Mouse (Mus musculus) WW6 (cell line): ENCODE measurements around the gene Slc9a5.
A peak's percentile ranks its signal among the peaks of the same experiment; 100 is the strongest.

Experiments
- DNase-seq: peaks from one replicate; pipeline ENCODE4 v3.0.0-alpha.2; 2013; ENCODE audit warnings: low read depth, low spot score

The Slc9a5 gene

DNA sequence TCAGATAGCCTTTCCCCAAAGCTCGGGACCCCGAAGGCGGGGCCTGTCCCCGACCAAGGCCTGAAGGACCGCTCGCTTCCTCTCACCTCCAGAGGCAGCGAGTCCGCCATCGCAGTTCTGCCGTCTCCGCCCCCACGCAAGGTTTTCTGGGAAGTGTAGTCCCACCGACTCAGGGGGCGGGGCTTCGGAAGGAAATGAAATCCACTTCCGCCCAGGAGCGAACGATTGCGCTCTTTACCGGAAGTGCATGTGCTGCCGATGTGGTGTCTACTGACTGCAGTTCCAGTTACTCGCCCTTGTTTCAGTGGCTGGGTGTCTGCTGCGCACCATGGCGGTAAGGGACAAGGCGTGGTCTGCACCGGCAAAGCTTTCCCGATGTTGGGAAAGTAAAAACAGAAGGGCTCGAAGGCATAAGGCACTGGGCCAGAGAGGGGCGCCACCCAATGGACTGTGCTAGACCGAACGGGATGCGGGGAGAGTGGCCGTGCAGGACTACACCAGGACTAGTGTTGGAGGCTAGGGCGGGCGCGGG is 22.4 kb upstream of the Slc9a5 start, which contains the start of the genes Lrrc29 and Tmem208:
Gene Lrrc29 (minus strand): TSS at position 138 of the 532 bp plus-strand sequence.
Gene Tmem208 (plus strand): TSS at position 214 of the 532 bp plus-strand sequence.
- DNase-seq = peak; percentile 97

DNA sequence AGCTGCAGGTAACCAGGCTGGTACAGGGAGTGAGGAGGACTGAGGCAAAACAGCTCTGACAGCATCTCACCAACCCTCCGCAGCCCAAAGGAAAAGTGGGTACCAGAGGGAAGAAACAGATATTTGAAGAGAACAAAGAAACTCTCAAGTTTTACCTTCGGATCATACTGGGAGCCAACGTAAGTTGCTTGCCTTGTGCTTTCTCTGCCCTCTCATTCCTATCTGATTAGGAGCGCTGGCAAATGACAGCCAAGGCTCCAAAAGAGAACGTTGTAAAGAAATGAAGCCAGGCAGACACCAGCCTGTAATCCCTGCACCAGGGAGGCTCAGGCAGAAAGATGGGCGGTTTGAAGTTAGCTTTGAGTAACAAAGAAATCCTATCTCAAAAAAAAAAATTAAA is 21.7 kb upstream of the Slc9a5 start:
- DNase-seq = no peak

DNA sequence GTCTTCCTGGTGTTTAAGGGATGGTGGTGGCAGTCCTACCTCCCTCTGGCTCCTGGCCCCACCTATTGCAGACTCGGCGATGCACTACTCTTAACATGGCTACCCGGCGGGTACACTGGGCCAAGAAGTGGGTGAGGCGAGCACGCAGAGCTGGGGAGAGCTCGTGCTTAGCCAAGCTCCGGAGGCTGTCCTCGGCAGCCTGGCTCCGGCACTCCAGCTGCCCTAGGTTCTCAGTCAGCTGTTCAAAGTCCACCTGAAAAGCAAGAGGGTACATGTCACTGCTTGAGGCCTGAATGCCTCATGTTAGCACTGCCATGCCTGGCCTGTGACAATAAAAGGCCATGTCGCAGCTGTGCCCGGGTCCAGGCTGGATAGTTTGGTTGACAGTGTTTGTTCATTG is 18.3 kb upstream of the Slc9a5 start:
- DNase-seq = no peak

DNA sequence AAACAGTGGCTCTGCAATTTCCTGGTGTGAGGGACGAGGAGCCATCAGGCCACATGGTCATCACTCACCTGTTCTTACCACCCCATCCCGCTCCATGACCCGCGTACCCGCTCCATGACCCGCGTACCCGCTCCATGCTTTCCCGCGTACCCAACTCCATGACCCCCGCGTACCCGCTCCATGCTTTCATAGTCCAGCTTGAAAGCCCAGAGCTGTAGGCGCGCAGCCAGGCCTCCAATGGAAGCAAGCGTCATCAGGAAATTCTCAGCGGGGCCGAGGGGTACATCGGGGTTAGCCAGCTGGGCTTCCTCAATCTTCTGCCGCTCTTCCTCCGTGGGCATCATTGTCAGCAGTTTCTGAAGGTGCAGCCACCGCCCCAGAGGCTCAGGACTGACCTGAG is 17.2 kb upstream of the Slc9a5 start:
- no peak for DNase-seq

DNA sequence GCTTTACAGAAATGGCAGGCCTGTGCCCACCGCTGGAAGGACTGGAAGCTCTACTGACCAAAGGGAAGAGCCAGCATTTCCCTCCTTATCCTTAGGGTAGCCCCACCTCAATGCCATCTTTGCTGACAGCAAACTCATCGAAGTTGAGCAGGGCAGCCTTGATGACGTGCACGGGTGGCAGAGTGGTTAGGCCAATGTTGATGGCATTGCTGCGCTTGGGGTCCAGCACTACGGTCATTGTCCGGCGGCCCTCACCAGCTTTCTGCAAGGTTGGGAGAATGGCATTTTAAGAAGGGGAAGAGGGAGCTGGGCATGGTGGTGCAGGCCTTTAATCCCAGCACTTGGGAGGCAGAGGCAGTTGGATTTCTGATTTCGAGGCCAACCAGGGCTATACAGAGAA is 16.7 kb upstream of the Slc9a5 start:
- DNase-seq = no peak

DNA sequence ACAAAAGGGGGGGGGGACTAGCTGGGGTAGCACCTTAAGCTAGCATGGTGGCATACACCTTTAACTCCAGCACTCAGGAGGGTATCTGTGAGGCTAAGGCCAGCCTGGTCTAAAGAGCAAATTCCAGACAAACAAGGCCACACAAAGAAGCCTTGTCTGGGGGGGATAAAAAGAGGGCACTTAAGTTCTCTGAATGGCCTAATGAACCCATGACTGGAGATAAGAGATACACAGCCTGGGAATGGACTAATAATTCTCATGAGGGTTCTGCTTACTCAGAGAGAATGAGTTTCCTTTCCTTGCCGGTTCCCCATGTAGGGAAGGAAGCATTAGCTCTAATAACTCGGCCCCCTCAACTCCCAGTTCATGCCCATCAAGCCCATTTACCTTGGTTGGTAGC is 16.1 kb upstream of the Slc9a5 start:
- DNase-seq = no peak

DNA sequence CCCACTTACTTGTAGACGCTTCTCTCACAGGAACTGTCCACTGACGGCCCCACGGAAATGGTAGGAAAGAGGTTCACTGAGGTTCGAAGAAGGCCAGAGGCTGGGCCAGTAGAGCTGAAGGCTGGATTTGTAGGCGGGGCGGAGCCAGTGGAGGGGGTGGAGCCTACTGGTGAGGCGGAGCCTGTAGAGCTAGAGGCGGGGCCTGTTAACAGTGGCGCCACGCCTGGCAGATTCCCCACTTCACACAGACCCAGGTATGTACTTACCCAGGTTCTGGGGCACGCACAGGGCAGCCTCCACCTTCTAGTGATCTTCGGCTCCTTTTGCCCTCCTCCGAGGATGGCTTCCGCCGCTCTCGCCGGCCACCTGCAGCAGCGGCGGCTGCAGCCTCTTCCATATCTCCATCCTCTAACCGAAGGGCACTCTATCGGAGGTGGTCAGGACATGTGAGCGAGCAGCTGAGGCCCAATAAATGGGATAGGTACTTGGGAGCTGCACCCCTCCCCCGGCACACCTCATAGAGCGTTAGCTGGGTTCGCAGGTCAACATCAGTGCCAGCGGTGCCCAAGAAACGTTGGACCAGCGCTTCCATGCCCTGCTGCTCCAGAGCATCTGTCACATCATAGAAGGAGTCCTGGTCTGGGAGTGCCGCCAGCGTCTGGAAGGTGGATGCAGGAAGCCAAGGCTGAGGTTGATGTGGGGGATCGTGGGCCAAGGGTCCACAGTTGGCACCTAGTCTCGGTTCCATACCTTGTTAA is 12.1 kb upstream of the Slc9a5 start:
- DNase-seq = peak; percentile 75

DNA sequence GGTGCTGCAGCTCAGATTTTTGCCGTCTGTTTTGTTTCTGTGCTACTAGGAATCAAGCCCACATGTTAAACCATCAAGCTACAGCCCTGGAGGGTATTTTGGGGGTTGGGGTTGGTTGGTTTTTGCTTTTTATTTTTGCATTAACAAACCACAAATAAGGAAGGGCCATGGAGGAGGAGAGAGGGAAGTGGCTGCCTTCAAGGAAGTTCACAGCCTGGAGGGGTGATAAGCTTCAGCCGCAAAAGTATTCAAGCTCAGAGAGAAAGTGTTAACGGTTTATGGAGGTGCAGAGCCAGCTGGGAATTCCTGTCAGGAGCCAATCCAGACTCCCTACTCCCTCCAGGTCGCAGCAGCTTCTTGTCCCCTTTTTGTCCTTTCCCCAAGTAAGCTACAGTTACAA is 9.7 kb upstream of the Slc9a5 start:
- DNase-seq = no peak

DNA sequence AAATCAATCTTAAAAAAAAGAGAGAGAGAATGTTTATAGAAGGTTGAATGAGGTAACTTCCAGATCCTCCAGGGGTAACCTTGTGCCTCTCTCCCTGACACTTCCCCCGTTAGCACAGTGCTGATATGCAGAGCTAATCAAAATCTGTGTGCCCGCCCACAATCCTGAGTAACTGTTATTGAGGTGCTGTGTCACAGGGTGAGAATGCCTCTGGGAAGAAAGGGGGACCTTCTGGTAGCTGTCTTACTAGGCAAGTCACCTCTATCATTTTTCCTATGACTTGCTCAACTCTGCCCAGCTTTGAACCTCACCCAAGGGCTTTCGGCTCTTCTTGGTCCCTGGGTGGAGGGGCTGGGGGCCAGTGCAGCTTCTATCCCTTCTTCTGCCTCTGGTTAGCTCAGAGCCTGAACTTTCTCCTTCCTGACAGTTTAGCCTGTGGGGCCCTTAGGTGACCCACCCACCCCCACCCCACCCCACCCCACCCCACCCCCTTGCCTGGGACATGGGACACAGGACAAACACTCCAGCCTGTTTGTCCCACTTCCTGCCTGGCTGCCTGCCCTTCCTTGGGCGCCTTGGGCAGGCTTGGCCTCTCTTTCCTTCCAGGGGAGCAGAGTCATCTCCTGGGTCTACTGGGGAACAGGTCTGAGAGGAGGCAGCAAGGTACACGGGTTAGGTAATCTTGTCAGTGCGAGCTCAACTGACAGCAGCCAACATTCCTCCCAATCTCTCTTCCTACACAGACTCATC is 8.6 kb upstream of the Slc9a5 start:
- DNase-seq = no peak

DNA sequence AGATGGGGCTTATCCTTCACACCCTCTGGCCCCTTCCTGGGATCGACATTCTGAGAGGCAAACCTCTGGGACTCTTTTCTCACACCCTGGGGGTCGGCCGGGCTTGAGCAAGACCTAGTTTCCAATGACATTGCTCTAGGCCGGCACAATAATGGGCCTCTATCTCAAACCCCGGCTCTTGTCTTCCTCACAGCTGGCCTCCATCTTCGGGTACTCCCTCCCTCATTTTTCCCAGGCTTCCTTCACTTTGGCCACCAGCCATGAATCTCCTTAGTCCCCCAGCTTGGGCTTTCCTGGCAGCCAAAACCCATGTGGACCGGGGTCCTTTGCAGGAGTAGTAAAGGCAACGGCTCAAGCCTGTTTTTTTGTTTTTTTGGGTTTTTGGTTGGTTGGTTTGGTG is 7.2 kb upstream of the Slc9a5 start:
- DNase-seq = no peak

DNA sequence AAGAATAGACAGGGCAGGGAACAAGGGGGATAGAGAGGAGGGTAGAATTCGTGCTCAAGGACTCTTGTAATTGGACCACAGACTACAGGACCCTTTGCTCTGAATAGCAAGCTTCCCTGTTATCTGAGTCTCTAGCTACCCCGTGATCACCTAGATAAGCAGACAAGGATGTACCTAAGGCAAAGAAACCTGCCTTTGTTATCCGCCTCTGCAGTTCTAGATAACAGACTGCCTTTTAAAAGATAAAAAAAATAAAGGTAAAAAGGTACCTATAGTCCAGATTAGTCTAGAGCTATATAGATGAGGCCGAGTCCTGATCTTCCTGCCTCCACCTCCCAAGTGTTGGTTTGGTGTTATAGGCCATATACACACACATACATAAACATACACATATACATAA is 5.9 kb upstream of the Slc9a5 start:
- DNase-seq = no peak

DNA sequence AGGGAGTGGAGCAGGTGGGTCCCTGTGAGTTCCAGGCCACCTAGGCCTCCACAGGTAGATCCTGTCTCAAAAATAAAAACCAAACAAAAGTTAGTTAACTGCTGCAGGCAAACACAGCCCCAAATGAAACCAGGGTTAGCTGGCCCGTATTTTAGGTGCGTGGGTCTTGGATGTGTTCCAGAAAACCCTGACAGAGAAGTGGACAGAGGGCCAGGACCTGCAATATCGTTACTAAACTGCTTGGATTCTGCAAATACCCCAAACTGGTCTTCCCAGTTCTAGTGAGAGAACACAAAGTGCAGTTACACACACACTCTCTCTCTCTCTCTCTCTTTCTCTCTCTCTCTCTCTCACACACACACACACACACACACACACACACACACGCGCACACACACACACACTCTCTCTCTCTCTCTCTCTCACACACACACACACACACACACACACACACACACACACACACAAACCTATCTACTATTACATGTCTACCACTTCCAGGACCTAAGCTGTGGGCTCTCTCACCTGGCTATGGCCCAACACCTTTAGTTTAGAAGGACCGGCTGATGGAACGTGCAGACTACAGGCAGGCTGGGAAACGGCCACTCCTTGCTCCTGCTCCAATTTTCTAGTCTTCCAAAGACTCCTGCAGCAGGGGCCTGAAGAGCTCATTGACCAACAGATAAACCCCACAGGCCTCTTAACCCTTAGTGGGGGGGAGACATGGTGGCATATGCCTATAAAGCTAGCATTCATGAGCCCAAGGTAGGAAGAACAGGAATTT is 4.7 kb upstream of the Slc9a5 start:
- no peak for DNase-seq

DNA sequence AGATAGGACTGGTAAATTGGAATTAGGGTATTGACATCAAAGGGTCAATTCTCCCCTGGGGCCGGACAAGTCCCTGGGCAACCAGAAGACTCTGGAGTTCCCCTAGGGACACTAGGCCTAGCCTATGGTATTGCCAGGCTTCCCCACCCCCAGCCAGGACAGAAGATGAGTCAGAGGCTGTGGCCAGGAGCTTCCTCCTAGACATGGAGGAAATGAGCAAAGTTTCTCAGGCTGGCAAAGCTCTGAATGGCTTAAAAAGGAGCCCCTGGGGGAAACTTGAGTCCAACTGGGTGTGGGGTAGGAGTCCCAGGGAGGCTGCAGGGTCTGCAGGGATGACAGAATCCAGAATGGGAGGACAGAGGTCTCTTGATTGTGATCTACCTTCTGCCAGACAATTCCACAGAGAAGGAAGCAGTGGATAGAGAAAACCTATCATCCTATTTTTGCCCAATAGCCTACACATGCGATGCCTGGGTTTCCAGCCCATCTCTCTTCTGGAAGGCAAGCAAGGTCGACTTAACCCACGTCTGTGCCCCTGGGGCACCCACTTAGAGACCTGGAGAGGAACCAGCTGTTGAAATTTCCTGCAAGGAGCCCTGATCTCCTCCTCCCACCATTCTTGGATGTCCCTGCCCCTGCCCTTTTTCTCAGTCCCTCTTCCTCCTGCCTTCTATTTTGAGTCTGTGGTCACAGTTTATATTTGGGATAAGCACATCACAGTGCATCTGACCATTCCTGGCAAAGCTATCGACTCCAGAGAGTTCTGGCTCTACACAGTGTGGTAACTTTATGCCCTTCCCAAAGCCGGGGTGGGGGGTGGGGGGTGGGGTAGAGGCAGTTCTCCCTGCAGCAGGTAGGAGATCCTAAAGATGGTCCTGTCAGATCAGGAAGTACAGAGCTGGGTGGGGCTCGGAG is 3.3 kb upstream of the Slc9a5 start:
- DNase-seq = no peak

DNA sequence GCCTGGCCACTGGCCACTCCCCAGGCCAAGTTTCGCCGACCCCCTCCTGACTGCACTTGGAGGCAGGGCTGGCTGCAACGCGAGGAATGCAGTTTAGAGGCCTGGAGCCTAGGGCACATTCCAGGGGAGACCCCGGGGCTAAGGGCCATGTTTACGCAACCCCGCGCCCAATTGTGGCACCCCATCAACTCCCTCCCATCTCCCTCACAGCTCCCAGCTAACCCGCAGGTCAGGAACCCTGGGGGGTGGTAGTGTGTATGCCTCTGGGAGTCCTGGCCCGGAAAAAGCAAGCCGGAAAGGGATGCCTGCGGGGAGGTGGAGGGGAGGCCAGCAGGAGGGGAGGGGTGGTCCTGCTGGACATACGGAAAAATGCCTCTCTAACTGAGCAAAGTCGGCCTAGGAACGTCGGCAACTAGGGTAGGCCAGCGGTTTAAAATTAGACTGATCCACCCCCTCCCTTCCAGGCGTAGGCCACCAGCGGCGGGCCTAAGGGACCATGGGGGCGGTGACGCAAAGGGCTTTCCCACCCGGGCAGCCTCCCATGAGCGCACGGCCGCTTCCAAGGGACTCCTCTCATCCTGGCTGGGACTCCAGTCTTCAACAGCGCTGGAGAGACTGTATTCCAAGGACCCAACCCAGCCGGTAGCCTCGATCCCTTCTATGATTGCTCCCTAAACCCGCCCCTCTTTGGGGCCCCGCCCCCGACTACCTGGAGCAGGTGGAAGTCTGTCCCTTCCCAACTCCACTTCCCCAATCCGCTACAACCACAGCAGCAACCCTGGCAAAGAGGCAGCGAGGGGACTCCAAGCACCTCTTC is 1.8 kb upstream of the Slc9a5 start:
- DNase-seq = peak; percentile 56

DNA sequence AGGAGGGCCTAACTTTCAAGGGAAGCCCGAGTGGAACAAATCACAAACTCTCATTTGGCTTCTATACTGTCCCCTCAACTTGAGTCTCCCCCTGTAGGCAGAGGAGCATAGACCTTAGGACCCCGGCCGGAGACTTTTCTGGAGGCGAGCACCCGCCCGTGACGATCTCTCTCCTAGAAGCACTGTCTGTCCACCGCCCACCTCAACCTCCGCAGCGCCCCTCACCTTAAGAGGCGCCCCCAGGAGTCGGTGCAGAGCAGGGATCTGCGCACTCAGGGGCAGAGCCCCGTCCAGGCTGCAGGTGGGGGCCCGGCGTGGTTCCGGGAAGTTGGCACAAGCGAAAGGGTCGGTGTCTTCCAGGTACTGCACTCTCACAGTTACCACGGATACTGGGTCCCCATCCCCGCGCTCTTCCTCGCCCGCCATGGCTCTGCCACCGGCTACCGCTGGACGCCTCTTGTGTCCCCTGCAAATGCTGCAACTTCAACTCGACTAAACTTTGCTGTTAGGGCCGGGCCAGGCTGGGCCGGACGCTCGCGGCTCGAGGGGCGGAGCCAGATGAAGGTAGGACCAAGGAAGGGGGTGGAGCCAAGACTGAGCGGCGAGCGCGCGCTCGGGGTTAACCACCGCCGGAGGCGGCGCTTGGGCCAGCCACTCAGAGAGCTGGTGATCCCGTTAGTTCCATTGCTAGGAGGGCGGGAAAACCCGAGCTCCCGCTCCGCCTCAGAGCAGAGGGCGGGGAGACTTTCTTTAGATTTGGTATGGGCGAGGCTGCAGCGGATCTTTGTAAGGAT is 1.0 kb upstream of the Slc9a5 start, which contains the start of gene Fhod1:
Gene Fhod1 (minus strand): TSS at position 526 of the 794 bp plus-strand sequence.
- peak; percentile 95 for DNase-seq

DNA sequence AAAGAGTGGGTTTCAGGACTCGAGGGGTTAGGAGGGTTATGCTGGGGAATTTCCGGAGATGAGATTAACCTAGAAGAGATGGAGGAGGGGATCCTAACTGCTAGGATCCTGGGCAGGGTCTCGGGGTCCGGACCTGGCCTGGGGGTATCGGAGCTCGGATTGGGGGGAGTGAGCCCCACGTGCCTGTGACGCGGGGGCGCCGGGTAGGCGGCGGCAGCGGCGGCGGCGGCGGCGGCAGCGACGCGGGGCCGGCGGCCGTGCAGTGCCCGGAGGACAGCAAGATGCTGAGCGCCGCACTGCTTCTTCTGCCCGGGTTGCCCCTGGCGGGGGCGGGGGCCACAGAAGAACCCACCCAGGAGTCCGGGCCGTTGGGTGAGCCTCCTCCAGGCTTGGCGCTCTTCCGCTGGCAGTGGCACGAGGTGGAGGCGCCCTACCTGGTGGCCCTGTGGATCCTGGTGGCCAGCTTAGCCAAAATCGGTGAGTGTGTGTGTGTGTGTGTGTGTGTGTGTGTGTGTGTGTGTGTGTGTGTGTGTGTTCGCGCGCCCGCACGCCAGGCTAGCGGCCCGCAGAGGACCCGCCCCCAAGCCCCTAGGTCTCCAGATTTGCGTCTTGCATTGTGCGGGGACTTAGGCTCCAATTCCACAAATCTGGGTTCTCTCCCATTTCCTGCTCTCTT is 591 bp downstream of the Slc9a5 start:
- DNase-seq = no peak

DNA sequence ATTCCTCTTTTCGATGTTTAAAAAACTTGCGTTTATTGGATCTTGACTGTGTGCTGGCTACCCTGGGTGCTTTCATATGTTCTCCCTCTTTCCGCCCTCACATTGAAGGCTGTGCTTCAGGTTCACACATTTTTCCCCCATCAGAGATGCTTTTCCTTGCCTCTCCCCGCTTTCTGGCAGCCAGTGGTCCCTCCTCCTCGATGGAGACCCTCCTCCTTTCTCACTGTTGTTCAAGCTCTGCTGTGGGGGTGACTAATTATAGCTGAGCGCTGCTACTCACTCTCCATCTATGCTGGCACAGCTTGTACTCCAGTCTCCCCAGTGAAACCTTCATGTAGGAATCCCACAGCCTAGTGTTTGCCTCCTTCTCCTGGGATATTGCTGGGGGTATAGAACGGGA is 1.5 kb downstream of the Slc9a5 start:
- DNase-seq = no peak

DNA sequence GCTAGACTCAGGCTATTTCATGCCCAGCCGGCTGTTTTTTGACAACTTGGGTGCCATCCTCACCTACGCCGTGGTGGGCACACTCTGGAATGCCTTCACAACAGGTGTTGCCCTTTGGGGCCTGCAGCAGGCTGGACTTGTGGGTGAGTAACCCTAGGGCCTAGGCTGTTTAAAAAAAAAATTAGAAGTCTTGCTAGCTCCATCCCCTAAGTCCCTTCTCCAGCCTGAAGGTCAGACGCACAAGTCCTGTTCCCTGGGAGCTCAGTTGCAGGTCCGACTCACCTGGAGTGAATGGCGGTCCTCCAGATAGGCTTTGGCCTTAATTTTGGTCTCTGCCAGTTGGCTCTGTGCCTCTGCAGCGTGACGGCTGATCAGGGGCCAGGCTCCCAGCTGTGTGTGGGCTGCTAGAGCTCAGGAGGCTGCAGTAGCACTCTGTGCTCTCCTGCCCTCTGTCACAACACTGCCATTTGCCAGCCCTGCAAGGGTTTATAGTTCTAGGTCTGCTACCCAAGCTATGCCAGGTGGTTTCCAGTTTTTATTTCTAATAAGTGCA is 5.0 kb downstream of the Slc9a5 start:
- no peak for DNase-seq
